Mouse (Mus musculus): ENCODE results near the gene Dzip1l. TPM values are rescaled to one million over a fixed set of nuclear protein-coding genes. Genes with fewer than 3 reads are reported as not detected.

The Dzip1l gene
- polyA plus RNA-seq, 1 experiment from 2014 or later: not detected

Other genes starting within 250 kb of the Dzip1l start
- gene Mras, start 192.1 kb upstream of the Dzip1l start, polyA plus RNA-seq (2018): 6.5 to 23.7 TPM (median 6.6 TPM) in 3 replicates
- not detected in 3 replicates for gene Nme9, start 178.0 kb upstream of the Dzip1l start, polyA plus RNA-seq (2018)
- 13.4 to 17.8 TPM (median 15.9 TPM) in 3 replicates for gene Armc8, start 60.6 kb upstream of the Dzip1l start, polyA plus RNA-seq (2018)
- 7.1 to 17.0 TPM (median 11.0 TPM) in 3 replicates for gene Dbr1, start 53.7 kb upstream of the Dzip1l start, polyA plus RNA-seq (2018)
- not detected in 3 replicates for gene A4gnt, start 17.0 kb upstream of the Dzip1l start, polyA plus RNA-seq (2018)
- not detected in 3 replicates for gene Cldn18, start 87.8 kb downstream of the Dzip1l start, polyA plus RNA-seq (2018)
- not detected in 3 replicates for gene Sox14, start 246.7 kb downstream of the Dzip1l start, polyA plus RNA-seq (2018)